Mouse (Mus musculus): ENCODE results near the gene Rhoq.

GRCm38 (mm10) chr17:86929355-86929754 lies 33.5 kb upstream of the Rhoq start:
- TF ChIP-seq CTCF (IDR thresholded peaks at IDR 0.05; ENCODE audit: extremely low read depth, insufficient read depth, low read length), result no peak
- no peak for TF ChIP-seq POLR2A (IDR thresholded peaks at IDR 0.05; ENCODE audit: extremely low read depth, insufficient read depth, low read length)

All from cortical plate, adult 2 months (tissue).